Mouse (Mus musculus): Measurements from ENCODE around the gene Tmem43.
A peak's percentile ranks its signal among the peaks of the same experiment; 100 is the strongest.
"Not testable (repeated sequence)": the region's sequence is repeated elsewhere in the genome, so short reads cannot be mapped to it uniquely, and the experiment has no call there.

Tmem43 gene

DNA sequence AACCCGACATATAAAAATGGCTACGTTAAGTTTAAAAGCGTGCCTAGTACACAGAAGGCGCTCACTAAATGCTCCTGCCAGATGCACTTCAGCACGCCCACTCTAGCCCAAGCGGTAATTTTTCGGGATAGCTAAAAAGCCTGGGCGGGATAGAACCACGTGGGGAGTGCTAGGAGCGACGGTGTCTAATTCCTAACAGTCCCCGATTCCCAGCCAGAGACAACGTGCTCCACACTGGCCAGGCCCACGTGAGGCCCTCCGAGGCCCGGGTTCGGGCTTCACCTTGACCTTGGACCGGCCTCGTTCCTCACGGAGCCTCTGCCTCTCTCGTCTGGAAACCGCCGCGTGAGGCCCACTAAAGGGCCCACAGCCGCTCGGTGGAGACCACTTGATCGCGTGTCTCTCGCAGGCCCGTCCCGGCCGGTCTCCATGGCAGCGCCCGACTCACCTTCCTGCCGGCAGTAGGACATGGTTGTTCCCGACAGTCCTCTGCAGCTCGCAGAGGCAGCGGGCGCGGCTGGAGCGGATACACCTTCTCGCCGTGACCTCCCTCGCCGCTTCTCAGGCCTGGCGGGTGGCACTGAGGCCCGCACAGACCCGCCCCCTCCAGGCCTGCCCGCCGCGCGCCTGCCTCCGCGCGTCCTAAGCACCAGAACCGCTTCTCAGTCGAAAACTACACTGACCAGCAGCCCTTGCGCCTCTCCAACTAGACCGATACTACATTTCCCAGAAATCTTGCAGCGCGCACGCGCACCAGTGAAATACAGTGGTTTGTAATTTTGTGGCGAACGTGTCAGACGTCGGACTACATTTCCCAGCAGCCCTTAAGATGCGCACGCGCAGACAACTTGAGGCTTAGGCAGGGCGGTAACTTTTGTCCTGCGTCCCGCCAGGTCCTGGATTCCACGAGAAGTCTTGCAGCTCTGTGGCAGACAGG is at the start of gene Tmem43, which contains the start of gene Chchd4:
Gene Tmem43 (plus strand): TSS at position 836 of the 937 bp plus-strand sequence.
Gene Chchd4 (minus strand): TSS at position 679 of the 937 bp plus-strand sequence.
- peak; percentile 100 for DNase-seq

DNA sequence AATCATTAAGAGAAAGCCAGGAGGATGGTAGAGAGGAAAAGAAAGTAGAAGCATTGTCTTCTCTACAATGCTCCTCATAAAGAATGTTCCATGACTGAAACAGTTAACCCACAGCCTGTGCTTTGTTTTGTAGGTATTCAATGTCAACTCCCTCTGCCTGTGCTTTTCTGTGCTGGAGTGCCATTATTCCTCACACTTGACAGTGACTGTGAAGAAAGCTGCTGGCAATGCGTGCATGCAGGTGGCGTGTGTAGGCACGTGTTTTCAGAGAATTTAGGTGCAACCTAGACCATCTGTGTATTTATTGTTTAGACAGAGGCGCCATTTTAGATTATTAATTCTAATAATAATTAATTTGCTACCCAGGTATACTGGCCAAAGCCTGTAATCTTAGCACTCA is 49.4 kb upstream of the Tmem43 start:
- DNase-seq = no peak

DNA sequence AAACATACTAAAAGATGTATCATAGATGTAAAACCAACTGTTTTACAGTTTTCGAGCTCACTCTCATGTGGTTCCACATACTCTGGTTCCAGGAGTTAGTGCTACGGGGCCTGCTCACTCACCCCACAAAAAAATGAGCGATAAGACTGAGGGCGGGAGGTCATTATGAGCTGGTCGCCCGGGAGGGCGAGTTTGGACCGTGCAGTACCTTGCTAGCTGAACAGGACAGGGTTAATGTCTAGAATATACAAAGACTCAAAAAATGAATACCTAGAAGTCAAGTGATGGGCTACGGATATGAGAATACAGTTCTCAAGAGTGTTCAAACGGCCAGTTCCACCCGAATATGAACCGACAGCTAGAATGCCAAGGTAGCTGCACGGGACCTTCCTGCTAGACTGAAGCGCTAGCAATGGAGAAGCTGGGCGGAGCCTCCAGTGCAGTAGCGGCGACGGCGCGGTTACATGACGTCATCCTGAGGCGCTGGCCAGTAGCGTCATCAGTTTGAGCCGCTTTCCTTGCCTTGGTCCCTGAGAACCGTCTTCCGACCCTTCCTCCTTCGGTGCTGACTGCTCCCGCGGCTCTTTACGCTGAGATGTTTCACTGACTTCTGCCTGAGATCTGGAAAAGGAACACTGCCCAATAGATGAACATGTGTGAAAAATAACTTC is 32.9 kb upstream of the Tmem43 start:
- peak; percentile 93 for DNase-seq

DNA sequence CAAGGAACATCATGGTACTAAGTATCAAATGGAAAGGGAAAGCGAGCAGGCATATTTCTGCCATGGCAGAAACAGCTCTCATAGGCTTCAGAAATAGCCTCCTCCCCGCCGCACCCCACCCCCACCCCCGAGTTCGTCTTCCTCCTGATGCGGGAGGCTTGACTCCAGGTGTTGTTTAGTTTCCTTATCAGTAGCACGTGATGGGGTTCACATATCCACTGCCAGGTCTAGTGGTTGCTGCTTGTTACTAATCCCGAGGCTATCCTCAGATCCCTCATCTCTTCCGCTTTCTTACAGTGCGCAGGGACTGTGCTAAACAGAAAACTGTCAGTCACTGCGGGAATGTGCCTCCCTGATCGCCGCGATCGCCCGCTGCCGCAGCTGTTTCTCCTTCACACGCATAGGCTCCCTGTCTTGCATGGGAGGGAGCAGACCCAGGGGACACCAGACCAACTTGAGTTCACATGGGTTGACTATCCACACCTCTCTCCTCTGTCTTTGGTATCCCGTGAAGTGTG is 32.3 kb upstream of the Tmem43 start:
- DNase-seq = no peak

DNA sequence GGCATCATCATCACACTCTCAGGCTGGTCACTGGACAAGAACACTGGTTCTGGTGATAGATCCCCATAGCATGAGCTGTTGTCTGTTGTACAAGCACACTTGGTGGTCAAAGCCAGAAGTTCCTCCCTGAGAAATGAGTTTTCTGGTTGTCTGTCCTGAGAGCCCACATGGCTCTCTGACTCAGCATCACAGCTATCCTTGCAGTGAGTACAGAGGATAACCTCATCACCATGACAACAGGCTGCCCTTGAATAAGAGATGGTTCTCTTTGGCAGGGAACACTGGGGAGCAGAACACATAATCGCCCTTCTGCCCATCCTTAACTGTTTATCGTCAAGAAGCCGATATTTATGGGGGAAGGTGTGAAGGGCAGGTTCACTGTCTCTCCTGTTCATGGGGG is 28.2 kb upstream of the Tmem43 start:
- no peak for DNase-seq

DNA sequence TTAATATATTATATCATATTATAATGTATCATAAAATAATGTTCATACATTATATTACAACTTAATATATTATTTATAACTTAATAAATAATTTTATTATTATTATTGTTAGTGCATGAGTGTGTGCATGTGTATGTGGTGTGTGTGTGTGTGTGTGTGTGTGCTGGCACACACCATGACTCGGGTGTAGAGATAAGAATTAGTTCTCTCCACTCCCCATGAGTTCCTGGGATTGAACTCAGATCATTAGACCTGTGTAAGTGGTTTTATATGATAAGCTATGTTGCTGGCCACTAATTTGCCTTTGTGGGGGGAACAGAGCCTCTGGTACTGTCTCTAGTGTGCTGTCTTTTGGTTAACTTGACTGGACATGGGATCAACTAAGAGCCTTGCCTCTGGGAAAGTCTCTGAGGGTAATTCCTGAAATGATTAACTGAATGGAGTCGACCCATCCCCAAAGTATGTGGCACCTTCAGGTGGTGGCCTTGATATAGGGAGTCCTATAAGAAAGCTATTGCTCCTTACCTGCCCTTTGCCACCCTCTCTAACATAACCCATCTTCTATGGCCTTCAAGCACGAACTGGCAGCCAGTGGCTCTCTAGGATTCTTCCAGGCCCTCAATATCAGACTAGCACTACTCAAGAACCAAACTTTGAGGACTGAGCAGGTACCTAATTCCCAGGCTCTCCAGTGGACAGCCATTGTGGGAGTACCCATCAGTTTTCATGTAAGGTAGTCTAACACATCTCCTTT is 23.9 kb upstream of the Tmem43 start:
- no peak for DNase-seq

DNA sequence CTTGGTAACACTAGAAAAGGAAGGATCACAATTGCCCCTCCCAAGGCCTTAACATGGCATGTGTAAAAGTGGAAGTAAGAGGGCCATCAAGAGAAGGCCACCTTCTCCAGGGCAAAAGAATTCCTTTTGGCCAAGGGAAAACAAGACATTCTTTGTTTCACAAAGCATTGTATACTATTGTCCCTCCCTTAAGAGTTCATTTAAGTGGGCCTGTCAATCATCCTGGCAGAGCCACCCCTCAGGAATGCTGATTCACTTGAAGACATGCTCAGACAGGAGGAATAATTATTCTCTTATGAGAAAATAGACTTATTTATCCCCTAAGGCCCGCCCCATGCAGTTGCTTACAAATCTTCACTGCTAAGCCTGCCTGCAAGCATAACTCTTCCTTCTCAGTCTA is 21.4 kb upstream of the Tmem43 start:
- DNase-seq = no peak

DNA sequence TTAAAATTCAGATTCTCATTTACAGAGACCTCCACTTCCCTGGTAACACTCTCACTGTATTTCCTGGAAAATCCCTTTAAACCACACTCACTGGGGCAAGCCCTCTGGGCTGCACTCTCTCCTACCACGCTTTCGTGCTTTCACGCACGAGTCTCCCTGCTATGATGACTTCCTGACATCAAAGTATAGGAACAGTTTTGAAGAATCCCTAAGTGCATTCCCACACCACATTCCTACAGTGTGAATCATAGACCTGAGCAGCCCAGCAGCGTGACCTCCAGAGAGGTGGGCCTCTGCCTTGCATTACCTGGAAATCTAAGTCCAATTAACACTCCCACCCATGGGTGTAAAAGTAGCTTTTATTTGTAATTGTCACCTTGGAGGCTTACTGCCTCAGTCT is 19.0 kb upstream of the Tmem43 start:
- DNase-seq = no peak

DNA sequence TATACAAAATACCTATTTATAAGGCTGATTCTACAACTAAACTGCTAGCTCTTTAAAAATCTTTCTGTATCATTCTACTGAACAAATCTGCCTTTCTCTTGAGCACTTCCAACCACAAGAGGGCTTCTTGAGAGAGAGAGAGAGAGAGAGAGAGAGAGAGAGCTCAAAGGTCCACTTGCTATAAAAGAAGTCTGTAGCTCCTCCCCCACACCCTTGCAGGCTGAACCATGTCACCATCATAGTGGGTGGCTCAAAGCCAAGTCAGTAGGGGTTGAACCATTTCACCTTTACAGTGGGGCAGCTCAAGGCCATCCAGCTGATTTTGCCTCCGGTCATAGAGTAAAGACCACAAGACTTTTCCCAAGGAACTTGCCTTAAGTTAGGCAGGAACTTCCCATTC is 14.0 kb upstream of the Tmem43 start:
- DNase-seq = peak; percentile 82

DNA sequence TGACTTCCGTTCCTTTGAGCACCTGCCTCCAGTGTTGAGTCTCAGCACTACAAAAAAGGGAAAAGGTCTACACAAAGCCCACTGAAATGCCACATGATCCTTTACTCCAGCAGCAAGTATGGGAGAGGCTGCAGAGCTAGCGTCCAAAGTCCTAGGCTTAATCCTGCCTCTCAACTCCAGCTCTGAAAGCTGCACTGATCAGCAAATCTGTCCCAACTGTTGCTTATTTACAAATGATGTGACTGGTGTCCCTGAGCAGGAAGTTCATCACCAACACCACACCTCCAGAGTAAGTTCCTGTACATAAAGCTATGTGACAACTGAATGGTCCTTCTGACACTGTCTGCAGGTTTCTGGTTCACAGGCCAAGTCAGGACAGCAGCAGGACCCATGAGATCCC is 7.7 kb upstream of the Tmem43 start:
- peak; percentile 67 for DNase-seq

DNA sequence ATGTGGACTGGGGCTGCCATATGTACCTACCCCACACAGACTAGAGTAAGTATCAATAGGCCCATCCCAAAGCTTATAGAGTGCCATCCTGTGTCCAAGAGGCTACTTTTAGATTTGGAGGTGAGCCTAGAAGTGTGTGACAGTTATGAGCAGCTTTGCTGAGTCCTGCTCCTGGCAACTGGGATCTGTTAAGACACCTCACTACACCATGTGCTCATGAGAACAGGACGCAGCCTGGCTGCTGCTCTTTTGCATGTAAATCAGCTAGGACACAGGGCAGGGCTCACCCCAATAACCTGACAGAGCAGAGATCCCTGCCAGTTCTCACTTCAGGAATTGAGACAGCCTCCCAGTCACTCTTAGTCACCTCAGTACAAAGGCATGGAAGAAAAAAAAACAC is 6.4 kb upstream of the Tmem43 start:
- DNase-seq = no peak

DNA sequence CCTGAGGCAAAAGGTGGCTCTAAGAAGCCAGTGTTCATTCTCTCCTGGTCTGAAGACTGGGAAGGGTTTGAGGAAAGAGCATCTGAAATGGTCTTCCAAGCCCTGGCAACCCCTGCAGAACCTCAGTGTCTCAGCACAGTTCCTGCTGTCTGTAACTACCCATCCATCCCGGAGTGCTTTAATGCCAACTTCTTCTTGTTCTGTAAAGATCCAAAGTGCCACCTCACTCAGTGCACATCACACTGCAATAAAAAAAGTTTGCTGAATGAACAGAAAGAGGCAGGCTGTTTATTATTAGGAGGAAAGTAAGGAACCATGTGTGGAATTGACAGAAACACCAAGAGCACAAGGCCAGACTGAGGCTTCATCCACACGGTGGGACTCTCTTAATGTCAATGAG is 2.8 kb upstream of the Tmem43 start:
- no peak for DNase-seq

DNA sequence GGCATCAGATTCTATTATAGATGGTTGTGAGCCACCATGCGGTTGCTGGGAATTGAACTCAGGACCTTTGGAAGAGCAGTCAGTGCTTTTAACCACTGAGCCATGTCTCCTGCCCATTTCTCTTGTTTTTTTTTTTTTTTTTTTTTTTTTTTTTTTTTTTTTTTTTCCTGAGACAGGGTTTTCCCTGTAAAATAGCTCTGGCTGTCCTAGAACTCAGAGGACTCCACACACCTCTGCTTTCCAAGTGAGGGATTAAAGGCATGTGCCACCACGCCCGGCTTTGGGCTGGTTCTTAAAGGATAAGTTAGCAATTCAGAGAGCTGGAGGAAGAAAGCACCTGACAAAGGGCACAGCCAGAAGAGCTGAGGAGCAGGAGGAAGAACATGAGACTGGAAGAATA is 2.1 kb upstream of the Tmem43 start:
- not testable (repeated sequence) for DNase-seq

DNA sequence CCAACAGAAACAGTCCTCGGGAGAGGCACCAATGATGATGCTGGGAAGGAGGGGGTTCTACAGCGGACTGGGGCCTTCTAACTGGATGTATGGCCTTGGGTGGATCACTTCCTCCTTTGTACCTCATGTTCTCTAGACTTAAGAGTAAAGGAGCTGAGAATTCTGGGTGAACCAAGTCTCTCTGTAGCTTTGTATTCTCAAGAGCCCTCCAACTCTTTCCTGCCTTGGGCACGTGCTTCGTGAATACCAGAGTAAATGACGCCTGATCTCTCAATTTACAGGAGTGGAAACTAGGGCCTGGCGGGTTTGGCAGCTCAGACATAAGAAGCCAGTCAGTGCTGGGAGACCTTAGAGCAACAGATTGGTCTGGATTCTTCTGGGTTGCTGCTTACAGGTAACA is 1.2 kb upstream of the Tmem43 start:
- DNase-seq = peak; percentile 31

DNA sequence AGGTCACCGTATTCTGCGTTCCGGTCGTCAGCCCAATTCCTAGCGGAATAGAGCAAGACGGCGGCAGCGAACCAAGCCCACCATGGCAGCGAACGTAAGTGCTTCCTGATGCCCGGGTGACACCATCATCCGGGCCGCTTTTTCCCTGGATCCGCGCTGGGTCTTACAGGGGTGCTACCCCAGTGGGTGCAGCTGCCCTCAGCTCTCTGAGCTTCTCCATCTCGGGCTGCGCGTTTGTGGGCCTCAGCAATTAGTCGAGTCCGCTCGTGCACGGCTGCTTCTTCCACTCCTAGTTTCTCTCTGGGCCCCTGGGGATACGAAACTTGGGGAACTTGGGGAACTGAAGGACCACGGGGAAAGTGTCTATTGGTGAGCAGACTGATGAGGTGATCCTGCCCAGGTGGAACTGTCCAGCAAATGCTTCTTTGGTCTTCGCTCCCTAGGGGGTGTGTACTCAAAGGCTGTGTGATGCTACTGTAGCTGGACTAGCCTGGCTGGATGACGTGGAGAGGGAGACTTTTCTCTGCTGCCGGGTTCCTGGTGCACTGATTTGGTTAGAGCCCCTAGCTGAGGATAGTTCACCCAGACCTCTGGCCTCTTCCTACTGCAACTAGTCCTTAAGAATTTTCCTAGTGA is 420 bp downstream of the Tmem43 start:
- no peak for DNase-seq

DNA sequence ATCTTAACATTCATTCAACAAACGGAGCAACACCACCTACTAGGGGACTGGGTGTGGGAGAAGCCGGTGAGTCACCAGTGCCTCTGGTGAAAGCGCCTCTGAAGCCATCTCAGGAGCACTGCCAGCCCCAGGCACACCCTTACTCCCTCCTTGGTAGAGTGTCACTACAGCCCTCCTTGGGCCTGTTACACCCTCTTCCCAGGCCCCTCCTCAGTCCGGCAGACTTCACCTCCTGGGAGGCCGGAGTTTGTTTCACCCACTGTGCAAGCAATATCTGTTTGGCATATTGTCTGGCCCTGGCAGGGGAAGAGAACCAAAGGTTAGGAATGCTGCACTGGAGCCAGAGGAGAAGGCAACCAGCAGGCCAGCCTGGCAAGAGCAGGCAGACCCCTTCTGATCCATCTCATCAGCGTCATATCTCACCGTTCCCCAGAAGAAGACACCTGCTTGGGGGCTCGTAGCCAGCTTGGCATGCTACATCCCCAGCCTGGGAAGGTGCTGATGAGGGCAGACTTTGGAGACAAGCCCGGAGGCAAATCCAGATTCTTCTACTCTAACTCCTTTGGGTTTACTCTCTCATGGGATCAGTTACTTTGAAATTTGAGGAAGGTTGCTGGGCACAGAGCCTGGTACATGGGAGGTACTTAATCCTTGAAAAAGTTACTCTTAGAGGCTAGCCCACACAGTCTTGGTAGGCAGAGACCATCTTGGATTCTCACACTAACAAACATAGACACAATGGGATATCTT is 1.1 kb downstream of the Tmem43 start:
- DNase-seq = no peak

DNA sequence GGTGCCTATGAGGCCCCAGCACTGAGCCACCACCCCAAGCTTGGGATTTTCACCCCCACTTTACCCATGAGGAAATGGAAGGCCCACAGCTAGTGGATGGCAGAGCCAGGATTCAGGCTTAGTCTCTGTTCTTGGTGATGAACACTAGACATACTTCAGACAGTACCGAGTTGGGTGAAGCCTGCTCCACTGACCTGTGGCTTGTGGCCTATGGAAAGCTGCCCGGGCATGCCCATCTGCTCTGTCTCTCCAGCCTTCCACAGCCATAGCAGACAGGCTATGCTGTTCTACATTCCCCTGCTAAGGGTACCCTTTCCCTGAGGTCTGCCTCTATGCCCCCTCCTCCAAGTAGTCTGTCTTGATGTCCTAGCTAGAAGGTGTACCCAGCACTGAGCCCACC is 3.0 kb downstream of the Tmem43 start:
- no peak for DNase-seq

DNA sequence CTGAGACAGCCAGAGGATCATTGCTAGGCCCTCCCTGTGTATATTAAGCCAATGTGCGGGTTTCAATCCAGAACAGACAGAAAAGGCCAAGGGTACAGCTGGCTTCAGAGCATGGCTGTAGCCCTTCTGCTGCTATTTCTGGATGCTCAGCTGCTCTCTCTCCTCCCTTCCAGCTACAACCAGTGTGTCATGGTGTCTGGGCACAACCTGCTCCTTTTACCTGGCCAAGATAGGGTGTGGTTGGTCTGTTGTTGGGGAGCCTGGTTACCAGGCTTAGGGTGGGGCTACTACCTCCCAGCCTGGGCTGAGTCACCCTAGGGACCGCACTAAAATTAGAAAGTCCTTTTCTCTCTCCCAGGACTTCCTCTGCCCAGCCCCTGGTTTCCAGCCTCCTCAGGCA is 9.9 kb downstream of the Tmem43 start:
- no peak for DNase-seq

DNA sequence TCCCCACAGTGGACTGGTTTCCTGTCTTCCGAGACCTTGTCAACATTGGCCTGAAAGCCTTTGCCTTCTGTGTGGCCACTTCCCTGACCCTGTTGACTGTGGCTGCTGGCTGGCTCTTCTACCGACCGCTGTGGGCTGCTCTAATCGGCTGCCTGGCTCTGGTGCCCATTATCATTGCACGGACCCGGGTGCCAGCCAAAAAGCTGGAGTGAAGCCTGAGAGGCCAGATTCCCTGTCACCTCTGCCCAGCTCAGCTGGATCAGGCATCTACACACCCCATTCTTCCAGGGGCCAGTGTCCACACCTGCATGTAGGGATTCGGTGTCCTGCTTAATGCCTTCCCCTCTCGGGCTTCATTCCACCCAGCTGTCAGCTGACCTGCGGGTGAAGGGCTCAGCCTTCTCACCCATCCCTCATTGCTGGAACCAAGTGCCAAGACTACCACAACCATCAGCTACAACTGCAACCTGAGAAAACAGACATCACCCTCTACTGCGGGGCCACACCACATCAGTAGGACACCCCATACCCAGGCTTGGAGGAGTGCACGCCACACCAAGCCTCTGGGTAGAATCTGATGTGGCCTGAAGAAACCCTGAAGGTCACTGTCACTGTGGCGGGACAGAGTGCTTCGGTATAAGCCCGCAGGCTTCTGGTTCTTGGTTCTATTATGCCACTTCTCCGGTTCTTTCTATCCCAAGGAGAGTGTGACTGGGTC is 13.4 kb downstream of the Tmem43 start:
- DNase-seq = no peak

DNA sequence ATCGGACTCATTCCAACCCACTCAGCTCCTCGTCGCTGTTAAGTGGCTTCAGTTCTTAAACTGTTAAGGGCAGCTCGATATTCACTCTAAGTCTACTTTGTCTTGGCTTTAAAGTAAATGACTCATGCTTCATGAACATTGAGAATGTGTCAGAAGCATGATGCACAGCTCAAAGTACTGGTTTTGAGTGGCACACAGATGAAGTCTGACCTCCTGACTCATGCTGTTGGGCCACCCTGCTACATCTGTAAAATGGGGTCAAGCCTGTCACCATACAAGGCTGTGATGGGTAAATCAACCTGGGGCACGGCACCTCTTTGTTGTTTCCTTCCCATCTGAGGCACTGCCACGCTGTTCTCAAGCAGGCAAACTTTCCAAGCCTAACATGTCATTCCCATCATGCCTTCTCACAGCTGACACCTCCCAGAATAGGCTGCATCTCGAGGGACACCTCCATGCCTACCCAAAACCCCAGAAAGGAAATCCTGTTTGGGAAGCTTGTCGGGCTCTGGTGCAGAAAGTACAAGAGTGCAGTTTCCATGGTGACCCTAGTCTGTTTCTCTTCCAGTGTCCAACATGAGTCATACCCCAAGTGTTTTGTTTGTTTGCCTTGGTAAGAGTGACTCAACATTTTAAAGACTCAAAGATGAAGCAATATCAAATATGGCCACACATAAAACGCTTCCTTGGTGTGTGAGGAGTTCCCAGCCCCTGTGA is 15.2 kb downstream of the Tmem43 start:
- DNase-seq = no peak

DNA sequence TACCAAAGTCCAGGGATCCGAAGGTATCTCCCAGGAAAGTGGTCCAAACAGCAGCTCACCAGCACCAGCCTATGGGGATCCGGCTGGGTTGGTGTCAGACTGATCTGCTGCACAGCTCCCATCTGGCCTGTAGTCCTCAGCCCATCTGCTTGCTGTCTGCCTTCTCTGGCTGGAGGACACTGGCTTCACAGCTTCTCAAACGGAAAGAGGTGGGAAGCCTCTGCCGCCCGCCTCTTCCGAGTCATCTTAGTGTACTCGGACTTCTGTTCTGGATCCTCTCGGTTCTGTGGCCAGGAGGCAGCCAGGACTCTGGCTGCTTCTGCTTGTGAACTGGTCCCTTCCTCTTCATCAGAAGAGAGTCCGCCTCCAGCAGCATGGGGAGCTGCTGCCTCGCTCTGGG is 16.4 kb downstream of the Tmem43 start:
- no peak for DNase-seq
